Mouse (Mus musculus) mammary gland, adult 2 months (tissue): ENCODE data around the gene Ccdc154. TPM values are rescaled to one million over a fixed set of nuclear protein-coding genes. Genes with fewer than 3 reads are reported as not detected.

Source experiments
- polyA plus RNA-seq: library from polyadenylated mRNA; depleted of rRNA; stranded (reverse); fragments of >200 nt; gene quantifications from 2 replicates; pipeline ENCODE4 v1.2.3, GENCODE M21; 2012; ENCODE audit warnings: low replicate concordance; rRNA removed

The Ccdc154 gene
- not detected in 2 replicates for polyA plus RNA-seq

GRCm38 (mm10) chr17:25162161-25162560 is at the start of gene Ccdc154:
Ccdc154 (plus strand) TSS chr17:25162461.

GRCm38 (mm10) chr17:25115664-25116432 is 46.4 kb upstream of the Ccdc154 start, which contains the start of gene Telo2:
Telo2 (minus strand) TSS chr17:25115967.

GRCm38 (mm10) chr17:25120406-25120805 is 41.9 kb upstream of the Ccdc154 start, which contains the start of gene Ptx4:
Ptx4 (plus strand) TSS chr17:25120760.

GRCm38 (mm10) chr17:25133275-25133698 is 29.0 kb upstream of the Ccdc154 start, which contains the start of gene Clcn7:
Clcn7 (plus strand) TSS chr17:25133391.

GRCm38 (mm10) chr17:25175411-25175810 is 13.2 kb downstream of the Ccdc154 start, which contains the start of gene Gm38655:
Gm38655 (minus strand) TSS chr17:25175471.

GRCm38 (mm10) chr17:25184129-25184691 is 21.9 kb downstream of the Ccdc154 start, which contains the start of gene BC003965:
BC003965 (plus strand) TSS chr17:25184554.

GRCm38 (mm10) chr17:25188150-25189031 is 26.1 kb downstream of the Ccdc154 start, which contains the start of gene Unkl:
Unkl (plus strand) TSS chr17:25188397.

Other genes with a start within 250 kb of the Ccdc154 start
- 128 and 130 TPM in 2 replicates for gene Mapk8ip3, start 225.5 kb upstream of the Ccdc154 start, polyA plus RNA-seq
- 5.4 and 11.3 TPM in 2 replicates for gene Jpt2, start 201.8 kb upstream of the Ccdc154 start, polyA plus RNA-seq
- 17.1 and 23.3 TPM in 2 replicates for gene Cramp1l, start 146.7 kb upstream of the Ccdc154 start, polyA plus RNA-seq
- 14.5 and 16.9 TPM in 2 replicates for gene Ift140, start 146.4 kb upstream of the Ccdc154 start, polyA plus RNA-seq
- 39.7 and 51.0 TPM in 2 replicates for gene Tmem204, start 78.9 kb upstream of the Ccdc154 start, polyA plus RNA-seq
- gene Telo2, start 46.5 kb upstream of the Ccdc154 start, polyA plus RNA-seq = 25.0 and 25.6 TPM in 2 replicates
- 0.20 TPM in 1 of 2 replicates, not detected in the other for gene Ptx4, start 41.7 kb upstream of the Ccdc154 start, polyA plus RNA-seq
- 37.0 and 43.4 TPM in 2 replicates for gene Clcn7, start 29.1 kb upstream of the Ccdc154 start, polyA plus RNA-seq
- gene Gm38655, start 13.0 kb downstream of the Ccdc154 start, polyA plus RNA-seq = not detected in 2 replicates
- gene BC003965, start 22.1 kb downstream of the Ccdc154 start, polyA plus RNA-seq = 12.1 and 15.0 TPM in 2 replicates
- gene Unkl, start 25.9 kb downstream of the Ccdc154 start, polyA plus RNA-seq = 16.7 and 34.5 TPM in 2 replicates
- gene Gnptg, start 77.7 kb downstream of the Ccdc154 start, polyA plus RNA-seq = 33.3 and 36.1 TPM in 2 replicates
- gene Tsr3, start 77.7 kb downstream of the Ccdc154 start, polyA plus RNA-seq = 19.2 and 25.1 TPM in 2 replicates
- gene Baiap3, start 93.9 kb downstream of the Ccdc154 start, polyA plus RNA-seq = 6.9 and 16.3 TPM in 2 replicates
- 95.6 and 146 TPM in 2 replicates for gene Ube2i, start 112.2 kb downstream of the Ccdc154 start, polyA plus RNA-seq
- gene Prss34, start 135.9 kb downstream of the Ccdc154 start, polyA plus RNA-seq = 1.1 and 1.4 TPM in 2 replicates
- gene Prss28, start 146.2 kb downstream of the Ccdc154 start, polyA plus RNA-seq = not detected in 2 replicates
- not detected in 2 replicates for gene Prss29, start 156.2 kb downstream of the Ccdc154 start, polyA plus RNA-seq
- 1.5 and 2.0 TPM in 2 replicates for gene Tpsab1, start 183.1 kb downstream of the Ccdc154 start, polyA plus RNA-seq
- gene Tpsb2, start 203.8 kb downstream of the Ccdc154 start, polyA plus RNA-seq = 130 and 146 TPM in 2 replicates
- 4.0 and 4.8 TPM in 2 replicates for gene Tpsg1, start 206.8 kb downstream of the Ccdc154 start, polyA plus RNA-seq